Mouse (Mus musculus) bone marrow, adult 2 months (tissue): ENCODE results near the gene Fra10ac1.

Experiments
- CTCF ChIP-seq: fragments of 200-500 bp; IDR thresholded peaks from 2 replicates; pipeline ENCODE4 v1.5.1; 2011; ENCODE audit warnings: low read length, control low read depth; ENCODE audit not compliant: control insufficient read depth, insufficient read depth
- POLR2A ChIP-seq: fragments of 200-500 bp; IDR thresholded peaks from 2 replicates; pipeline ENCODE4 v1.6.1; 2011; ENCODE audit warnings: low read depth, mild to moderate bottlenecking, control low read depth, low read length, borderline replicate concordance; ENCODE audit not compliant: control insufficient read depth

GRCm38 (mm10) chr19:38238213-38238951, 14.4 kb upstream of the Fra10ac1 start:
- TF ChIP-seq POLR2A (no peak), CTCF (no peak)
